Comparison of ENCODE assay signal across 13 mouse cellular contexts in the genomic region with DNA sequence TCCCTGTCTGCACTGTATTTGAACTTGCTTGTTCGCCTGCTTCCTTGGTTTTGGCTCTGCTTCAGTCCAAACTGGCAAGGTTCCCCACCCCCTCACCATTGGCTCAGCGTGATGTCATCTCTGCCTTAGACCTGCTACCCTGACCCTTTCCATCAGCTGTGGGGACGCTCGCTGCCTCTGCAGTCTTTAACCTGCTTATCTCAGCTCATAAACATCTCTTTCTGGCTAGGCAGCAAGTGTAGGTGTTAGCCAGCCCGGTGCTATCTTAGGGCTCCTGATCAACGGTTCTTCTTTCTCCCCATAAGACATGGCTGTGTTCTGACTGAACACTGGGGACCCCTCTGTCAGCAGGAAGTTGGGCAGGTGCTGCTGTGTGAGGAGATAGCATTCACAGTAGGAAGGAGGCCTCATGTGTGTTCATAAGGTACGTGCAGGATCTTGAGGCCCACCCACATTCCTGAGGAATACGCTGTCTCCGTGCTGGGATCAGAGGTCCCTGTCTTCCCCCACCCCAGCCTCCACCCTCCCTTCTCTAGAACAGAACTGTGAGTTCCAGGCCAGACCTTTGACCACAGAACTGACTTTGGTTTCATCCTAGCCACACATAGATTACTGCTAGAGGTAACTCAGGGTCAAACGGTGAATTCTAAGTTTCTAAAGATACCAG. TPM values are rescaled to one million over a fixed set of nuclear protein-coding genes. Genes with fewer than 3 reads are reported as not detected.
DNase-seq lines count a peak whose midpoint lies in the region; ATAC-seq and TF ChIP-seq lines count a peak whose summit lies in the region.
"Had no signal": no experiment of that assay in that cellular context is flagged by ENCODE, and none has a peak within 500 bp of the region (broad histone marks: within the 10 kb centered on the region; RNA-seq: fewer than 3 reads in every experiment).

No protein-coding gene starts in this region.

- H3K4me2 ChIP-seq in lung, embryonic 16.5 days (ENCODE audit: low read depth, low read length) = no peak overlapping the region
- no peak overlapping the region for H3K4me2 ChIP-seq in stomach, postnatal 0 days (replicated peaks; ENCODE audit: low read depth)
- no peak overlapping the region for H3K4me2 ChIP-seq in hindbrain, embryonic 12.5 days (replicated peaks)
- H3K4me2 ChIP-seq: limb, embryonic 12.5 days had no signal

- WGBS in lung, embryonic 16.5 days = 42% methylated on average over 10 of the region's 10 CpGs
- 20% methylated on average over 10 of the region's 10 CpGs for WGBS in liver, adult 2 months
- 41% methylated on average over 10 of the region's 10 CpGs for WGBS in stomach, postnatal 0 days
- WGBS in hindbrain, embryonic 12.5 days = 82% methylated on average over 10 of the region's 10 CpGs

- H3K36me3 ChIP-seq in lung, embryonic 16.5 days (ENCODE audit: control insufficient read depth, insufficient read depth, low read length) = peaks cover 10% of the 10 kb centered on the region
- peaks cover 16% of the 10 kb centered on the region; the same call in 1 of the 2 replicates for H3K36me3 ChIP-seq in liver, adult 2 months (ENCODE audit: control insufficient read depth, insufficient read depth, low read length)
- peaks cover 17% of the 10 kb centered on the region for H3K36me3 ChIP-seq in stomach, postnatal 0 days (ENCODE audit: control insufficient read depth, insufficient read depth, low read length)
- H3K36me3 ChIP-seq in hindbrain, embryonic 12.5 days = peaks cover 78% of the 10 kb centered on the region

- H3K79me2 ChIP-seq in liver, adult 2 months (ENCODE audit: control insufficient read depth, insufficient read depth, low read length) = 0 out of 2 replicates have a peak, but pooled peaks cover 3% of the 10 kb centered on the region

- no peaks in the 10 kb centered on the region for H3K27me3 ChIP-seq in lung, embryonic 16.5 days (ENCODE audit: control insufficient read depth, insufficient read depth, low read depth, low read length)
- H3K27me3 ChIP-seq in liver, adult 2 months (ENCODE audit: control insufficient read depth, insufficient read depth, low read length) = no peaks in the 10 kb centered on the region
- no peaks in the 10 kb centered on the region for H3K27me3 ChIP-seq in stomach, postnatal 0 days (ENCODE audit: control insufficient read depth, insufficient read depth, low read length)
- no peaks in the 10 kb centered on the region for H3K27me3 ChIP-seq in hindbrain, embryonic 12.5 days
- H3K27me3 ChIP-seq: limb, embryonic 12.5 days had no signal

- no peak for DNase-seq in lung, postnatal 25 days (ENCODE audit: low spot score)
- peak; percentile 71 for DNase-seq in kidney, adult 18-20 months
- peak; percentile 88 for DNase-seq in liver, adult 2 months (ENCODE audit: extremely low read depth, low read depth, low spot score)
- DNase-seq in stomach, postnatal 0 days (ENCODE audit: low spot score) = no peak
- DNase-seq in gastrocnemius, postnatal 25 days = no peak
- no peak for DNase-seq in spleen, postnatal 36 days (ENCODE audit: low spot score in 2 of 2)
- DNase-seq: gastrocnemius, postnatal 36 days; heart, postnatal 36 days; midbrain, embryonic 14.5 days; thymus, postnatal 4 days had no signal

- H3K9me3 ChIP-seq in lung, embryonic 16.5 days (ENCODE audit: control insufficient read depth, low read length) = no peaks in the 10 kb centered on the region
- no peaks in the 10 kb centered on the region for H3K9me3 ChIP-seq in stomach, postnatal 0 days (ENCODE audit: control insufficient read depth, low read length)
- H3K9me3 ChIP-seq in hindbrain, embryonic 12.5 days (replicated peaks) = no peaks in the 10 kb centered on the region
- H3K9me3 ChIP-seq: limb, embryonic 12.5 days had no signal

- no peak overlapping the region for H3K27ac ChIP-seq in lung, embryonic 16.5 days (ENCODE audit: low read length)
- H3K27ac ChIP-seq in liver, adult 2 months (replicated peaks; ENCODE audit: insufficient read depth, low read depth, low read length) = peak overlapping the region; percentile 89
- no peak overlapping the region for H3K27ac ChIP-seq in stomach, postnatal 0 days (replicated peaks)
- no peak overlapping the region for H3K27ac ChIP-seq in hindbrain, embryonic 12.5 days

- no peak for TF ChIP-seq CTCF in liver, adult 2 months (IDR thresholded peaks at IDR 0.05; ENCODE audit: low read depth, low read length)
- TF ChIP-seq CTCF in stomach, postnatal 0 days (IDR thresholded peaks at IDR 0.05; ENCODE audit: low read depth) = no peak

- no peaks in the 10 kb centered on the region for H3K4me1 ChIP-seq in lung, embryonic 16.5 days (replicated peaks; ENCODE audit: control insufficient read depth, insufficient read depth, low read length)
- H3K4me1 ChIP-seq in liver, adult 2 months (ENCODE audit: control insufficient read depth, insufficient read depth, low read length) = peaks cover 20% of the 10 kb centered on the region
- H3K4me1 ChIP-seq in stomach, postnatal 0 days (replicated peaks; ENCODE audit: control insufficient read depth, insufficient read depth) = no peaks in the 10 kb centered on the region
- H3K4me1 ChIP-seq in hindbrain, embryonic 12.5 days = no peaks in the 10 kb centered on the region

- no peak overlapping the region for H3K9ac ChIP-seq in lung, embryonic 16.5 days (ENCODE audit: low read length)
- peak overlapping the region; percentile 41 for H3K9ac ChIP-seq in liver, adult 2 months (ENCODE audit: low read depth, low read length)
- no peak overlapping the region for H3K9ac ChIP-seq in stomach, postnatal 0 days (ENCODE audit: low read length)
- no peak overlapping the region for H3K9ac ChIP-seq in hindbrain, embryonic 12.5 days
- H3K9ac ChIP-seq: limb, embryonic 12.5 days had no signal

- TF ChIP-seq EP300 in stomach, postnatal 0 days (optimal IDR thresholded peaks at IDR 0.05) = no peak

- H3K4me3 ChIP-seq in lung, embryonic 16.5 days (ENCODE audit: low read length) = no peak overlapping the region
- H3K4me3 ChIP-seq in liver, adult 2 months (ENCODE audit: insufficient read depth, low read depth, low read length) = no peak overlapping the region
- H3K4me3 ChIP-seq in stomach, postnatal 0 days (ENCODE audit: low read depth, low read length) = no peak overlapping the region
- H3K4me3 ChIP-seq in hindbrain, embryonic 12.5 days = no peak overlapping the region
- H3K4me3 ChIP-seq: limb, embryonic 12.5 days had no signal

- ATAC-seq in lung, embryonic 16.5 days (ENCODE audit: low read depth) = 0 out of 2 replicates have a peak, but pooled peaks have one; percentile 38
- peak; percentile 66 for ATAC-seq in stomach, postnatal 0 days (ENCODE audit: low FRiP score, low TSS enrichment)
- ATAC-seq in hindbrain, embryonic 12.5 days (ENCODE audit: low FRiP score) = no peak

- TF ChIP-seq POLR2A in liver, adult 2 months (IDR thresholded peaks at IDR 0.05; ENCODE audit: extremely low read depth, insufficient read depth, low read length) = no peak

RNA-seq across cellular contexts. Expression of a gene that starts 21.4 kb away (rescaled TPM):
- polyA plus RNA-seq in lung, embryonic 16.5 days (2015; fragmentation: Nextera tagmentation; extraction: Ambion mirVana) = 14.2 and 96.7 TPM in 2 replicates
- 4,768 and 8,294 TPM in 2 replicates for total RNA-seq in liver, adult 2 months (2014; rRNA removed)
- 7,598 and 8,406 TPM in 2 replicates for polyA plus RNA-seq in liver, adult 2 months (2012; rRNA removed)
- 318 and 335 TPM in 2 replicates for polyA plus RNA-seq in stomach, postnatal 0 days (2015; fragmentation: Nextera tagmentation; extraction: Ambion mirVana)
- not detected for total RNA-seq in gastrocnemius, postnatal 25 days (2021)
- 1.7 and 1.8 TPM in 2 replicates for polyA plus RNA-seq in hindbrain, embryonic 12.5 days (2016; fragmentation: Nextera tagmentation; extraction: Ambion mirVana)
- total RNA-seq: heart, postnatal 36 days had no signal

RNA-seq across cellular contexts. Expression of a gene that starts 28.5 kb away (rescaled TPM):
- polyA plus RNA-seq in lung, embryonic 16.5 days (2015; fragmentation: Nextera tagmentation; extraction: Ambion mirVana) = not detected in 2 replicates
- total RNA-seq in liver, adult 2 months (2014; rRNA removed) = 2,319 and 2,365 TPM in 2 replicates
- 8,710 and 9,739 TPM in 2 replicates for polyA plus RNA-seq in liver, adult 2 months (2012; rRNA removed)
- 0.58 and 1.2 TPM in 2 replicates for polyA plus RNA-seq in stomach, postnatal 0 days (2015; fragmentation: Nextera tagmentation; extraction: Ambion mirVana)
- 1 to 10 TPM in 1 of 2 experiments, not detected in 1; 1.4 TPM for total RNA-seq in gastrocnemius, postnatal 25 days (2021)
- polyA plus RNA-seq in hindbrain, embryonic 12.5 days (2016; fragmentation: Nextera tagmentation; extraction: Ambion mirVana) = not detected in 2 replicates
- total RNA-seq: heart, postnatal 36 days had no signal
- polyA plus RNA-seq: limb, embryonic 12.5 days; midbrain, embryonic 14.5 days had no signal

RNA-seq across cellular contexts. Expression of a gene that starts 33.5 kb away (rescaled TPM):
- polyA plus RNA-seq in lung, embryonic 16.5 days (2015; fragmentation: Nextera tagmentation; extraction: Ambion mirVana) = 0.14 TPM in 1 of 2 replicates, not detected in the other
- total RNA-seq in liver, adult 2 months (2014; rRNA removed) = 187 and 323 TPM in 2 replicates
- polyA plus RNA-seq in liver, adult 2 months (2012; rRNA removed) = 177 and 239 TPM in 2 replicates
- polyA plus RNA-seq in stomach, postnatal 0 days (2015; fragmentation: Nextera tagmentation; extraction: Ambion mirVana) = 13.7 and 20.3 TPM in 2 replicates
- not detected for total RNA-seq in gastrocnemius, postnatal 25 days (2021)
- not detected in 2 replicates for polyA plus RNA-seq in hindbrain, embryonic 12.5 days (2016; fragmentation: Nextera tagmentation; extraction: Ambion mirVana)
- total RNA-seq: gastrocnemius, postnatal 36 days; heart, postnatal 36 days had no signal
- polyA plus RNA-seq: limb, embryonic 12.5 days; midbrain, embryonic 14.5 days had no signal

Comparison
In these comparisons a context has a peak if more than half of its experiments do, and no peak if none do; other contexts are left out.
1. DNase-seq: peak in kidney, adult 18-20 months (single experiment) and liver, adult 2 months (single experiment); none in lung, postnatal 25 days (single experiment), stomach, postnatal 0 days (single experiment), gastrocnemius, postnatal 25 days (single experiment) and spleen, postnatal 36 days (0 of 2).
2. RNA of a gene that starts 21.4 kb away (polyA plus RNA-seq): 7,598 to 8,406 TPM in liver, adult 2 months; 318 to 335 TPM in stomach, postnatal 0 days, 14.2 to 96.7 TPM in lung, embryonic 16.5 days and 1.7 to 1.8 TPM in hindbrain, embryonic 12.5 days; every median in the first group is over 10 times any median in the second.
3. RNA of a gene that starts 28.5 kb away (polyA plus RNA-seq): 8,710 to 9,739 TPM in liver, adult 2 months; 0.58 to 1.2 TPM in stomach, postnatal 0 days, not detected in lung, embryonic 16.5 days and not detected in hindbrain, embryonic 12.5 days; every median in the first group is over 1,000 times any median in the second.
4. RNA of a gene that starts 33.5 kb away (polyA plus RNA-seq): 177 to 239 TPM in liver, adult 2 months and 13.7 to 20.3 TPM in stomach, postnatal 0 days; 0.14 TPM in lung, embryonic 16.5 days and not detected in hindbrain, embryonic 12.5 days; every median in the first group is over 10 times any median in the second.